Mouse (Mus musculus): Measurements from ENCODE around the gene Mau2. TPM values are rescaled to one million over a fixed set of nuclear protein-coding genes. Genes with fewer than 3 reads are reported as not detected.
"Not testable (repeated sequence)": the region's sequence is repeated elsewhere in the genome, so short reads cannot be mapped to it uniquely, and the experiment has no call there.

Gene Mau2
- polyA plus RNA-seq, 2 experiments from 2014 or later: 36.4 to 50.1 TPM

GRCm38 (mm10) chr8:70023596-70023995 lies 18.9 kb downstream of the Mau2 start:
- ATAC-seq: no peak

GRCm38 (mm10) chr8:70015017-70015416 lies 27.5 kb downstream of the Mau2 start:
- no peak for ATAC-seq

DNA sequence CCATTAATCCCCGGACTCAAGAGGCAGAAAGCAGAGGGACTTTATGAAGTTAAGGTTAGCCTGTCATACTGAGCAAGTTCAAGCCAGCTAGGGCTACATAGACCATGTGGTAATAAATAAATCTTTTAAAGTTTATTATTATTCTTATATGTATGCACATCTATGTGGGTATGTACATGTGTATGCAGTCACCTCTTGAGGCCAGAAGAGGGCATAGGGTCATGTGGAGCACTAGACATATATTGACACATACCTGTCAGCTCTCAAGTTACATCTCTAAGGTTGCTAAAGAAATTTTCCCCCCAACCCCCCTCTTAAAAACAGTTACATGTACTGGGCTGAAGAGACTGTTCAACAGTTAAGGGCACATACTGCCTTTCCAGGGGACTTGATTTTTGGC lies 29.8 kb downstream of the Mau2 start:
- no peak for ATAC-seq

DNA sequence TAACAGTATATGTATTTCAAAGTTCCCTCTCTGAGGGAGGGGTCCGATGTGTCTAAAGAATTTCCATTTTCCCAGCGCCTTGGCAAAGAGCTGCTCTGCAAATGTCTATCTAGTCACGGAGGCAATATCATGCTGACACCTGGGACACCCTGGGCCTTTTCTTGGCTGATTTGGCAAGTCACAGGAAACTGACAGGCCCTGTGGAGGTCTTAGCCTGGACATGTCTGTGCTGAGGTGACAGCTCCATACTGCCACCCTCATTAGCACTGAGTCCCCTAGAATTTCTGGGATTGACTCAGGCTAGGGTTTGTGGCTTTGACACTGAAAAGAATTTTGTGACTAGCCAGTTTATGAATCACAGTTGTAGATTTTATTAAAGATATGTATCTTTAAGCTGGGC lies 30.2 kb downstream of the Mau2 start:
- ATAC-seq: no peak

DNA sequence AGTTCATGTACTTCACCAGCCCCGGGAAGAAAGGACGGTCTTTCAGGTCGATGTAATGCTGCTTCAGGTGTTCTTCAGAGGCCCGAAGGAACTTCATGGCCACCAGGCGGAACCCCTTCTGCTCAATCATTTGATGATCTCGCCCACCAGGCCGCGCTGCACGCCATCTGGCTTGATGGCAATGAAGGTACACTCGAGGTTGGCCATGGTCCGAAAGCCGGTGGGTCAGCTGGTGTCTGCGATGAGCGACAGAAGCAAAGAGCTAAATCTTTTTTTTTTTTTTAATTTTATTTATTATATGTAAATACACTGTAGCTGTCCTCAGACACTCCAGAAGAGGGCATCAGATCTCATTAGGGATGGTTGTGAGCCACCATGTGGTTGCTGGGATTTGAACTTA lies 31.7 kb downstream of the Mau2 start:
- not testable (repeated sequence) for ATAC-seq

DNA sequence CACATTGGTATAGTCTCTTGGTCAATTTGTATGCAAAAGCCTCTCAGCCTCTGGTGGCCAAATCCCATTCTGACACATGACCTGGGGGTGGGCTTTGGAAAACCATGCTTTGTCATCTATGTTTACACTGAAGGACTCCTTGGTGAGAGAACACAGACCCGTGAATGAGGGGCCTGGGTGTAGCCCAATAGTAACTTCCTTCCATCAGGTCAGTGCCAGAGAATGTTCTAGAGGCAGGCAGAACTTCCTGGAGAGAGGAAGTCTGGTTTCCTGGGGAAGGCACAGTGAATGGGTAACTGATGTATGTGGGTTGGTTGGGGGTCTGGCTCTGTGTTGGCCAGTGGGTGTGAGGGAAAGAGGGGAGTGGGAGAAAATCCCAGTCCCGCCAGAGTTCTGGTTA lies 37.4 kb downstream of the Mau2 start:
- ATAC-seq: no peak

DNA sequence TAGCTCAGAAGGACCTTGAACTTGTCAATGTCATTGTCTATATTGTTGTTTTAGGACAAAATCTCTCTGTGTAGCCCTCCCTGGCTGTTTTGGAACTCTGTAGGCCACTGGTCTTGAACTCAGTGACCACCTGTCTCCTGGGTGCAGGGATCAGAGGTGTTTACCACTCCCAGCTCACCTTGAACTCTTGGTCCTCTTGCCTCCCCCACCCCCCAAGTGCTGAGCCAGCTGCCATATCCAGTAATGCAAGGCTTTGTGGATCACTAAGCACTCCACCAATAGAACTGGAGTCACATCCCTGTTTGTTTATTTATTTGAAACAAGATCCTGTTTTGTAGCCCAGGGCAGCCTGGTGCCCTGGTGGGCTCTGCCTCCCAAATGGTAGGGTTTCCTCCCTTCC lies 38.2 kb downstream of the Mau2 start:
- ATAC-seq: no peak

GRCm38 (mm10) chr8:70003204-70003657 lies 39.3 kb downstream of the Mau2 start:
- ATAC-seq: peak; percentile 64

DNA sequence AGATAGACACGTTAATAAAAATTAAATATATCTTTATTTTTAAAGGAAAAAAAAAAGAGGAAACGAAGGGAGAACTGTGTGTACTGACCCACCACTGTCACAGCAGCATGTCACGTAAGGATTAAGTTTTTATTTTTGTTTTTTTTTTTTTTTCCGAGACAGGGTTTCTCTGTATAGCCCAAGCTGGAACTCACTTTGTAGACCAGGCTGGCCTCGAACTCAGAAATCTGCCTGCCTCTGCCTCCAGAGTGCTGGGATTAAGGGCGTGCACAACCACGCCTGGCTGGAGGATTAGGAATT lies 40.7 kb downstream of the Mau2 start:
- not testable (repeated sequence) for ATAC-seq

GRCm38 (mm10) chr8:70001176-70001891 lies 41.2 kb downstream of the Mau2 start:
- peak; percentile 66 for ATAC-seq

- no peak for ATAC-seq
These were observed 42.3 kb downstream of the Mau2 start for GRCm38 (mm10) chr8:70000226-70000625.

- ATAC-seq: no peak
These were observed 43.3 kb downstream of the Mau2 start for GRCm38 (mm10) chr8:69999236-69999635.

DNA sequence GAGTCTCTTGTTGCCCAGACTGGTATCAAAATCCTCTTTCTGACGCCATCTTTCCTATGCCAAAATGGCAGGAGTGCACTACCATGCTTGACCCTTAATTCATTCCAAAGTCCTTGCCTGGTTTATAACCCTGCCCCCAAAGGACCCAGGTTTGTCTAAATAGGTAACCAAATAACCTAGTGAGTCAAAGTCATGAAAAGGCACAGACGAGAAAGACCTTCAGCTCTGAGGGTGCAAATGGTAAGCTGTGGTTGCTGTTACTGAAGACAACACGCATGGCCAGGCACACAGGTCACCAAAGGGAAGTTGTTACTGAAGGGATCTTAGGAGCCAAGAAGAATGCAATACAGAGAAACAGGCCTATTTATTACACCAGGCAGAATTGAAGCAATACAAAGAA lies 43.8 kb downstream of the Mau2 start:
- ATAC-seq: no peak

DNA sequence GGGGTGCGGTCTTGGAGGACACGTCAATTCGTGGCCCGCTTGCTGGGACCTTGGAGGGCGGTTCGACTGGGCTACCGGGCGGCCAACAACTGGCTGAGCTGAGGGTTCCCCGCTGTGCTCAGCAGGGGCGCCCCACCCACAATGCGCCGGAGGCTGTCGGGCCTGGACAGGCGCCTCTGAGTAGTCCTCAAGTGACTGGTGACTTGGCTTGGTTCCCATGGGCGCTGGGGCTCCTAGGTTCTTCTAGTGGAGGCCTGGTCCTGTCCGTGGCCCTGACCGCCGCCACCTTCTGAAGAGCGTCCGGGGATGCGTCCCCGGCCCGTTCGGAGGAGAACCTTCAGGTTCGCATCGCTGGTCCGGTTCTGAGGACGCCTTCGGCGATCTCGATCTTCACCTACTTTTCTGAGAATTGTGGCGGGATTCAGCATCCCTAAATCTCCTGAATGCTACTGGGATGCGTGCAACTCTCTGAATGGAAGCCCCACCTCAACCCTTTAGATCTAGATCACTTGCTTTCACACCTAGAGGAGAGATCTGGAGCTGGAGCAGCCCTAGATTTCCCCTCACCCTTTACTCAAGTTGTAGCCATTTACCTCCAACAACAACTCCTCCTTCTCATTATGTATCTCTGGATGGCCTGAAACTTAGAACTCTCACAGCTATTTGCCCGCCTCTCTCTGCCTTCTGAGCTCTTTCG lies 45.8 kb downstream of the Mau2 start:
- no peak for ATAC-seq

GRCm38 (mm10) chr8:69995776-69996588 lies 46.6 kb downstream of the Mau2 start, which contains the start of gene Gatad2a:
Gatad2a (minus strand) TSS chr8:69996384.
- peak; percentile 93 for ATAC-seq

GRCm38 (mm10) chr8:69995422-69995775 lies 47.1 kb downstream of the Mau2 start:
- no peak for ATAC-seq

GRCm38 (mm10) chr8:69988936-69989335 lies 53.6 kb downstream of the Mau2 start:
- ATAC-seq: not testable (repeated sequence)

- ATAC-seq: no peak
These were observed 54.8 kb downstream of the Mau2 start for GRCm38 (mm10) chr8:69987744-69988143.

GRCm38 (mm10) chr8:69984876-69985553 lies 57.5 kb downstream of the Mau2 start:
- ATAC-seq: peak; percentile 43

- ATAC-seq: no peak
These were observed 64.1 kb downstream of the Mau2 start for GRCm38 (mm10) chr8:69978456-69978855.

GRCm38 (mm10) chr8:69974806-69975205 lies 67.7 kb downstream of the Mau2 start:
- no peak for ATAC-seq

GRCm38 (mm10) chr8:69974194-69974614 lies 68.3 kb downstream of the Mau2 start:
- peak; percentile 85 for ATAC-seq
